Mouse (Mus musculus): ENCODE data around the gene Actg1.

GRCm38 (mm10) chr11:120348684-120349370 is 485 bp upstream of the Actg1 start:
- TF ChIP-seq MAFK (IDR thresholded peaks at IDR 0.05; ENCODE audit: insufficient read depth, low read depth, low read length) (no peak), CHD2 (IDR thresholded peaks at IDR 0.05; ENCODE audit: low read depth, low read length) (no peak)

All from ES-E14 (cell line).